Mouse (Mus musculus) bone marrow macrophage, adult 2 months (primary cell): ENCODE data around the gene Pawr.
"Not testable (repeated sequence)": the region's sequence is repeated elsewhere in the genome, so short reads cannot be mapped to it uniquely, and the experiment has no call there.

Experiments used
- CTCF ChIP-seq: IDR thresholded peaks from 2 replicates; pipeline ENCODE4 v1.5.1; 2012; ENCODE audit warnings: low read depth, mild to moderate bottlenecking, low read length, moderate library complexity
- POLR2A ChIP-seq: IDR thresholded peaks from 2 replicates; pipeline ENCODE4 v1.6.1; 2012; ENCODE audit warnings: mild to moderate bottlenecking, low read depth, low read length, borderline replicate concordance

- TF ChIP-seq CTCF, POLR2A: not testable (repeated sequence)
These were observed 14.4 kb downstream of the Pawr start for GRCm38 (mm10) chr10:108346301-108346700.
